In genomic region chr10:81069836-81070235, GRCm38 (mm10) we compare ENCODE assay signal across 8 mouse cellular contexts. TPM values are rescaled to one million over a fixed set of nuclear protein-coding genes. Genes with fewer than 3 reads are reported as not detected.
DNase-seq lines count a peak whose midpoint lies in the region; ATAC-seq lines count a peak whose summit lies in the region.

Gene Thop1 (plus strand): TSS chr10:81070035.

- H3K4me3 ChIP-seq in hindbrain, embryonic 14.5 days (replicated peaks; ENCODE audit: low read length), result peak within 1 kb of the TSS; percentile 70

- no peaks in the 10 kb centered on the region for H3K9me3 ChIP-seq in hindbrain, embryonic 14.5 days (ENCODE audit: control insufficient read depth, low read length)

- H3K4me1 ChIP-seq in hindbrain, embryonic 14.5 days (replicated peaks; ENCODE audit: control insufficient read depth, insufficient read depth, low read length), result peaks cover 17% of the 10 kb centered on the region

- H3K36me3 ChIP-seq in hindbrain, embryonic 14.5 days (replicated peaks; ENCODE audit: control insufficient read depth, insufficient read depth), result peaks cover 17% of the 10 kb centered on the region

- under 1% methylated on average over 35 of the region's 35 CpGs for WGBS in hindbrain, embryonic 14.5 days

- H3K27ac ChIP-seq in hindbrain, embryonic 14.5 days, result peak within 1 kb of the TSS; percentile 60

- H3K9ac ChIP-seq in hindbrain, embryonic 14.5 days, result peak within 1 kb of the TSS; percentile 83

- H3K27me3 ChIP-seq in hindbrain, embryonic 14.5 days (ENCODE audit: control insufficient read depth, insufficient read depth, low read length), result no peaks in the 10 kb centered on the region

- peak; percentile 97 for ATAC-seq in hindbrain, embryonic 14.5 days (ENCODE audit: low FRiP score)

- H3K4me2 ChIP-seq in hindbrain, embryonic 14.5 days (replicated peaks), result peak within 1 kb of the TSS; percentile 79

- DNase-seq in R1 (ENCODE audit: low read depth, low spot score), result peak; percentile 100
- peak; percentile 97 to 98 for DNase-seq in cerebellum, postnatal 25 days
- DNase-seq in frontal cortex, postnatal 25 days (ENCODE audit: low spot score in 2 of 2), result peak; percentile 86 to 93
- DNase-seq in hindbrain, embryonic 14.5 days (ENCODE audit: low spot score), result peak; percentile 99
- peak; percentile 94 to 98 for DNase-seq in layer of hippocampus, postnatal 36 days
- peak; percentile 99 for DNase-seq in lung, postnatal 36 days
- DNase-seq in retina, postnatal 1 day, result peak; percentile 100
- DNase-seq in urinary bladder, adult 18-20 months (ENCODE audit: low spot score in 2 of 2), result peak; percentile 82 to 96

RNA-seq across cellular contexts. Expression of gene Thop1, which starts in this region (rescaled TPM):
- polyA plus RNA-seq in hindbrain, embryonic 14.5 days (2014; fragmentation: Nextera tagmentation; extraction: Ambion mirVana), result 35.9 and 37.2 TPM in 2 replicates
- 10 to 100 TPM; 48.9 to 55.3 TPM for total RNA-seq in layer of hippocampus, postnatal 36 days (2021)

Comparison
In these comparisons a context has a peak if more than half of its experiments do, and no peak if none do; other contexts are left out.
1. Peak in every context shown above with its lines: DNase-seq, ATAC-seq, H3K4me3 ChIP-seq and H3K27ac ChIP-seq.